Mouse (Mus musculus) forebrain, postnatal 0 days (tissue): ENCODE measurements around the gene Dclk3. TPM values are rescaled to one million over a fixed set of nuclear protein-coding genes. Genes with fewer than 3 reads are reported as not detected.

Experiments used
- ATAC-seq: fragments of 200-750 bp; cut with Nextera tagmentation; 2 replicates; pipeline ENCODE4 v1.8.0; 2017; ENCODE audit warnings: mild to moderate bottlenecking, moderate library complexity
- DNase-seq: peaks from one replicate; pipeline ENCODE4 v3.0.0-alpha.2; 2015
- H3K27ac ChIP-seq: fragments of 300-500 bp; sonication (generic); 2 replicates; pipeline ENCODE4 v1.5.1; 2014; ENCODE audit warnings: low read depth, mild to moderate bottlenecking, antibody characterized with exemption, low read length, moderate library complexity, mixed read lengths
- H3K27me3 ChIP-seq: fragments of 300-500 bp; sonication (generic); 2 replicates; pipeline ENCODE4 v1.6.1; 2014; ENCODE audit warnings: mild to moderate bottlenecking, low read length, mixed read lengths; ENCODE audit not compliant: insufficient read depth
- H3K36me3 ChIP-seq: fragments of 300-500 bp; sonication (generic); 2 replicates; pipeline ENCODE4 v1.6.1; 2014; ENCODE audit warnings: mild to moderate bottlenecking, moderate library complexity; ENCODE audit not compliant: insufficient read depth
- H3K4me1 ChIP-seq: fragments of 300-500 bp; sonication (generic); 2 replicates; pipeline ENCODE4 v1.6.1; 2014; ENCODE audit warnings: antibody characterized with exemption; ENCODE audit not compliant: insufficient read depth
- H3K4me2 ChIP-seq: fragments of 300-500 bp; sonication (generic); 2 replicates; pipeline ENCODE4 v1.6.1; 2014; ENCODE audit warnings: low read depth, mild to moderate bottlenecking, moderate library complexity
- H3K4me3 ChIP-seq: fragments of 300-500 bp; sonication (generic); 2 replicates; pipeline ENCODE4 v1.5.1; 2014; ENCODE audit warnings: low read depth, low read length, mixed read lengths
- H3K9ac ChIP-seq: fragments of 300-500 bp; sonication (generic); 2 replicates; pipeline ENCODE4 v1.6.1; 2014; ENCODE audit warnings: mild to moderate bottlenecking
- H3K9me3 ChIP-seq: fragments of 300-500 bp; sonication (generic); 2 replicates; pipeline ENCODE4 v1.6.1; 2016; ENCODE audit warnings: low read length
- CTCF ChIP-seq: sonication (generic); IDR thresholded peaks from 2 replicates; pipeline ENCODE4 v1.5.1; 2016; ENCODE audit warnings: antibody characterized with exemption, control low read depth, low read depth
- WGBS: fragments of 180-500 bp; shearing (Covaris S2); extraction: QIAGEN DNeasy Blood & Tissue Kit; methylation state at CpG from one replicate; pipeline ENCODE4 v1.1.7; 2014; 5-methylcytosine and 5-hydroxymethylcytosine counted together
- polyA plus RNA-seq: library from polyadenylated mRNA; unstranded; fragments of >200 nt; fragmentation: Nextera tagmentation; extraction: Ambion mirVana; gene quantifications from 2 replicates; pipeline ENCODE4 v1.2.1, GENCODE M21; 2015
- total RNA-seq: library from RNA; depleted of rRNA; stranded (reverse); fragments of >200 nt; gene quantifications from 2 replicates; pipeline ENCODE4 v1.2.3, GENCODE M21; 2014

Gene Dclk3
- total and polyA plus RNA-seq, 2 experiments from 2014 or later: 11.6 to 20.8 TPM

DNA sequence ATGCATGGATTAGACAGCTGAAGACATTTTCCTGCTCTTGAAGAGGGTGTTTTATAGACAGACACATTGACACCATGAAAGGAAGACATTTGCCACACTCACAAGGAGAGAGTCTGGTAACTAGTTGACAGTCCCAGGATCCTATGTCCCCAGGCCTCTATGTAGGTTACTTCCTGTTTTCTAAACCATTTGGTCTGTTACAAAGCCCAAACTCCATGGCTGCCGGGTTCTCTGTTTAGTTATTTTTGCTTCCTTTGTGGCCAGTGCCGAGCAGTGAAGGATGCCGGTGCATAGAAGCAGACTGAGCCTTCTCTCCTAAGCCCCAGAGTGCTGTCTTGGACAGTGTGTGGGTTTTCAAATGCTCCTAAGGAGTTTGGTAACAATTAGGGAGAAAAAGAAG lies 15.0 kb downstream of the Dclk3 start:
- no peak for DNase-seq
- no peak overlapping the region for H3K27ac ChIP-seq
- H3K27me3 ChIP-seq: no peaks in the 10 kb centered on the region
- H3K4me1 ChIP-seq: no peaks in the 10 kb centered on the region
- H3K9me3 ChIP-seq: no peaks in the 10 kb centered on the region
- WGBS: 55% methylated on average over 3 of the region's 3 CpGs
- no peak for TF ChIP-seq CTCF
- no peaks in the 10 kb centered on the region for H3K36me3 ChIP-seq
- no peak for ATAC-seq
- H3K4me2 ChIP-seq: no peak overlapping the region
- no peak overlapping the region for H3K9ac ChIP-seq
- H3K4me3 ChIP-seq: no peak overlapping the region

DNA sequence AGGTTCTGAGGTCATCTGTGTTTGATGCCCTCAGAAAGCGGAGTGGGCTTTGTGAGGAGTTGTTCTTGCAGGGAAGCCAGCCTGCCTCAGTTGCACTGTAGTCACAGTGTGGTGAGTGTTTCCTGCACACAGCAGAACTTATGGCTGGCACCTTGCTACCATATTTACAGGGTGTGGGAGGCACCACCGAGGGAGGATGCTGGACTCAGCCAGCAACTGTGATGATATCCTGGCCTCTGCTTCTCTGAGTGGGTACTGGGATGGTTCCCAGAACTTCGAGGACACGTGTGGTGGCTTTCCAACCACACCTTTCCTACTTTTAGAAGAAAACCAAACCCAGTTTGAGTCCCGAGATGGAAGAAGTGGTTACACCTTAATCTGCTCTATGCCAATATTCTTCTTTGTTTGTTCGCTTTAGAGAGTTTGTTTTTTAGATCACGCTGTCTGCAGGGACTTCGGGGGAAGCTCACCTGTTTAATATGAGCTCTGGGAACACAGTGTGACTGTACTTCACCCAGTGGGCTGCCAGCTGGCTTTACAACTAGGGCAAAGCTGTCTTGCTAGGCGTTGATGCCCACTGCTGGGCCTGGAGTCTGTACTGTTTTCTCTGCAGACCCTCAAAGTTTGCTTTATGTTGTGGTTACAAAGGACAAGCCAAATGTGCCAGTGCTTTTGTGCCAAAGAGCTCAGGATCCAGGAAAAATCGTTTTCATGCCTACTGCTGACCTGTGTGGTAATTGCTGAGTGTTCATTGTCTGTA lies 18.5 kb downstream of the Dclk3 start:
- 62% methylated on average over 10 of the region's 10 CpGs for WGBS
- 0 out of 2 replicates have a peak overlapping the region, but pooled peaks have one; percentile 10 for H3K9ac ChIP-seq
- H3K27ac ChIP-seq: no peak overlapping the region
- H3K4me1 ChIP-seq: no peaks in the 10 kb centered on the region
- no peaks in the 10 kb centered on the region for H3K27me3 ChIP-seq
- TF ChIP-seq CTCF: no peak
- H3K36me3 ChIP-seq: no peaks in the 10 kb centered on the region
- H3K4me2 ChIP-seq: no peak overlapping the region
- DNase-seq: no peak
- H3K9me3 ChIP-seq: no peaks in the 10 kb centered on the region
- 0 out of 2 replicates have a peak, but pooled peaks have one; percentile 27 for ATAC-seq
- H3K4me3 ChIP-seq: no peak overlapping the region

DNA sequence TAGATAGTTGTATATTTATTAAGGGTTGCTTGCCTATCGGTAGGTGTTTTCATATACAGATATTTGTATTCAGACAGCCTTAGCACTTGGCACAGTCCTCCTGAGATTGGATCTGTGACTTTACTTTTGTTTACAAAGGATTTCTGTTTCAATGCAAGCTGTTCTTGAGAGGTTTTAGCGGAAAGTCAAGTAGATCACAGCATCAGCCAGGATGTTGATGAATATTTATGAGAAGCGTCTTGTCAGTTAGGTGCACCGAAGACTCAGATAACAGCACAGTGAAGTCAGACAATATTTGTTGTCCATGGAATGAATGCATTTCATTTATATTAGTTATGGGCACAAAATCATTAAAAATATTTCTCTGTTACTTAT lies 19.0 kb downstream of the Dclk3 start:
- Histone ChIP-seq H3K27me3 (no peaks in the 10 kb centered on the region), H3K4me3 (no peak overlapping the region), H3K9me3 (no peaks in the 10 kb centered on the region), H3K9ac (no peak overlapping the region), H3K4me2 (no peak overlapping the region), H3K36me3 (no peaks in the 10 kb centered on the region), H3K27ac (no peak overlapping the region), H3K4me1 (no peaks in the 10 kb centered on the region)
- no peak for TF ChIP-seq CTCF
- 19% methylated on average over 4 of the region's 4 CpGs for WGBS
- DNase-seq: no peak
- no peak for ATAC-seq

DNA sequence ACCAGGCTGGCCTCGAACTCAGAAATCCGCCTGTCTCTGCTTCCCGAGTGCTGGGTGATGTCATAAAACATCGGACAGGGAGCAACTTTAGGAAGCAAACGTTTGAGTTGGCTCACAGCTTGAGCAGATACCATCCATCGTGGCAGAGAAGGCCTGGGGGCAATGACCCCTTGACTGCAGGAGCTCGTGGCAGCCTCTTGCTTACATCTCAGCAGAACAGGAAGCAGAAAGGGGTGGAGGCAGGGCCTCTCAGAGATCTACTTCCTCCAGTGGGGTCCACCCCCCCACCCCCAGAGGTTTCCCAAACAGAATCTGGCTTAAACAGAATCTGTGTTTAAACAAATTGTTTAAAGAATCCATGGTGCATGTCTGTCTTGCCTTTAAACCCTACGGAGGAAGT lies 20.6 kb downstream of the Dclk3 start:
- Histone ChIP-seq H3K4me3 (no peak overlapping the region), H3K9me3 (no peaks in the 10 kb centered on the region), H3K27ac (no peak overlapping the region), H3K36me3 (no peaks in the 10 kb centered on the region), H3K9ac (no peak overlapping the region), H3K27me3 (no peaks in the 10 kb centered on the region), H3K4me2 (no peak overlapping the region), H3K4me1 (no peaks in the 10 kb centered on the region)
- 84% methylated on average over 8 of the region's 8 CpGs for WGBS
- no peak for TF ChIP-seq CTCF
- no peak for ATAC-seq
- DNase-seq: no peak

DNA sequence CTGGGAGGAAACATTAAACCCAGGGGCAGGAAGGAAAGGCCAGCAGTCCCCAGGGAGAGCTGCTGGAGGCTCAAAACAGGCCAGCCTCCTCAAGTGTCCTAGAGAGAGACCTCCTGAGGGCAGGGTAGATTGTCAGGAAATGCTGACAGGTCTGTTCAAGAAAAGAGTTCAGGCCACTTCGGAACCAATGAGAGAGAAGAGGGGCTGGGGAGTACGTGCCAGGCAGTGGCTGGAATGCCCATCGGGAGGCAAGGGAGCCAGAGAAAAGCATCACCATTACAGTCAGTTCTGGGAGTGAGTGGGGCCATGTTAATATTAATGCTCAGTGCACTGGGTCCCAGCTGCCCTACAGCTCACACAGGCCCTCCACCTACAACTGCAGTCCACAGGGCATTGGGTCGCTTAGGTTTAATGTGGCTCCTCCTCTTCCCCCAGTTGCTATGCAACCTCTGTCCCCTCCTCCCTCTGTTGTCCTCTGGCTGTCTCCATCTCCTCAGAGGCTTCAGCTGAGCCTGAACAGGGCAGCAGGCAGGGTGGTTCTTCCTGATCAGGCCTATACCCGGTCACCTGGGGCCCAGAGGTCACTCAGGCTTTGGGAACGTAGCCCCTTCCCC lies 21.4 kb downstream of the Dclk3 start:
- H3K9ac ChIP-seq: no peak overlapping the region
- no peak for ATAC-seq
- H3K27ac ChIP-seq: no peak overlapping the region
- H3K4me1 ChIP-seq: no peaks in the 10 kb centered on the region
- no peak overlapping the region for H3K4me2 ChIP-seq
- TF ChIP-seq CTCF: no peak
- DNase-seq: no peak
- H3K9me3 ChIP-seq: no peaks in the 10 kb centered on the region
- no peaks in the 10 kb centered on the region for H3K36me3 ChIP-seq
- 20% methylated on average over 6 of the region's 6 CpGs for WGBS
- H3K27me3 ChIP-seq: no peaks in the 10 kb centered on the region
- H3K4me3 ChIP-seq: no peak overlapping the region

DNA sequence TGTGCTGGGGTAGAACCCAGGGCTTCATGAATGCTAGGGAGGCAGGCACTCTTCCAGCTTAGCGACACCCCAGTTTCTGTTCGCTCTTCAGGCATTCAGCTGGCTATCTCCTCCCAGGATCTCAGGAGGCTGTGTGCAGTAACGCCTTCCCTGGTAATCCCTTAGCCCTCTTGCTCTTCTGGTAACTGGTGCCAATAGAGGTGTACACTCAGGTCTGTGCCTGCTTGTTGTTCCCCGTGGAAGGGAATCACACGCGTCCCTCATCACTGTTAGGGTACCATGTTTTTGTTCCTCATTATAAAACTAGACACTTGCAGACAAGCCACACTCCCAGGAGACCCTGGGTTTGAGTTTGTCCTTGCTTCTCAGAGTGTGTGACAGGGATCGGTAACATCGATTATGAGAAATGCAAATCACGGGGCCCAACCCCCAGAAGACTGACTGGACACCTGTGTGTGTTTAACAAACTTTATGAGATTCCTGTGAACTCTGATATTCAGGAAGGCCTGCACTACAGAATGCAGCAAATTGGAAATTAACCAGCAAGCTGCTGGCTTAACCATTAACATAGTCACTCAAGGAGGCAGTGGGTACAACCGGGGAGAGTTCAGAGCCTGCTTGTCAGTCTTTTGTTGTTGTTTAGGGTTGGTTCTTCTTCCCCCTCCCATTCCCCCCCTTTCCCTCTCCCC lies 22.7 kb downstream of the Dclk3 start:
- Histone ChIP-seq H3K9ac (no peak overlapping the region), H3K4me1 (no peaks in the 10 kb centered on the region), H3K36me3 (no peaks in the 10 kb centered on the region), H3K4me3 (no peak overlapping the region), H3K27me3 (no peaks in the 10 kb centered on the region), H3K4me2 (no peak overlapping the region), H3K27ac (no peak overlapping the region), H3K9me3 (no peaks in the 10 kb centered on the region)
- DNase-seq (no peak), ATAC-seq (no peak)
- TF ChIP-seq CTCF: no peak
- 80% methylated on average over 10 of the region's 10 CpGs for WGBS

DNA sequence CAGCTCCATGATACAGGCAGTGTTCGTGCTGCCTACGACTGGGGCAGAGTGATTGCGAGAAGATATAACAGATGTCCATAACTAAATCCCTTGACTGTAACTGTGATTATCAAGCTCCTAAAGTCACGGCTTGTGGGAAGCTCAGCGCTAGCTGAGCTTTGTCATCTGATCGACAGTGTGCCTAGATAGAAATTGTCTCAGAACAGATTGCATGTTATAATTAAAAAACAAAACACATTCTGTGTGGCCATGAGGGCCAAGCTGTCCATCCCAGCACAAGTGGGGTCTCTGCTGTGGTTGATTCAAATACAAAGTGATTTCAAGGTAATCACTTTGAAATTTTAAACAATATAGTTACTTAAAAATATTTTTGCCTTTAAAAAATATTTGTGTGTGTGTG lies 26.8 kb downstream of the Dclk3 start:
- no peaks in the 10 kb centered on the region for H3K27me3 ChIP-seq
- no peaks in the 10 kb centered on the region for H3K9me3 ChIP-seq
- H3K9ac ChIP-seq: no peak overlapping the region
- peak; percentile 38; the same call in 1 of the 2 replicates for ATAC-seq
- no peak for TF ChIP-seq CTCF
- H3K27ac ChIP-seq: no peak overlapping the region
- H3K36me3 ChIP-seq: no peaks in the 10 kb centered on the region
- H3K4me3 ChIP-seq: no peak overlapping the region
- no peaks in the 10 kb centered on the region for H3K4me1 ChIP-seq
- no peak for DNase-seq
- no peak overlapping the region for H3K4me2 ChIP-seq
- WGBS: 70% methylated on average over 6 of the region's 6 CpGs
